Mouse (Mus musculus): ENCODE data around the gene Ergic3. TPM values are rescaled to one million over a fixed set of nuclear protein-coding genes. Genes with fewer than 3 reads are reported as not detected.

The Ergic3 gene
- 100 to 1,000 TPM; 199 to 206 TPM for total RNA-seq (2021)

DNA sequence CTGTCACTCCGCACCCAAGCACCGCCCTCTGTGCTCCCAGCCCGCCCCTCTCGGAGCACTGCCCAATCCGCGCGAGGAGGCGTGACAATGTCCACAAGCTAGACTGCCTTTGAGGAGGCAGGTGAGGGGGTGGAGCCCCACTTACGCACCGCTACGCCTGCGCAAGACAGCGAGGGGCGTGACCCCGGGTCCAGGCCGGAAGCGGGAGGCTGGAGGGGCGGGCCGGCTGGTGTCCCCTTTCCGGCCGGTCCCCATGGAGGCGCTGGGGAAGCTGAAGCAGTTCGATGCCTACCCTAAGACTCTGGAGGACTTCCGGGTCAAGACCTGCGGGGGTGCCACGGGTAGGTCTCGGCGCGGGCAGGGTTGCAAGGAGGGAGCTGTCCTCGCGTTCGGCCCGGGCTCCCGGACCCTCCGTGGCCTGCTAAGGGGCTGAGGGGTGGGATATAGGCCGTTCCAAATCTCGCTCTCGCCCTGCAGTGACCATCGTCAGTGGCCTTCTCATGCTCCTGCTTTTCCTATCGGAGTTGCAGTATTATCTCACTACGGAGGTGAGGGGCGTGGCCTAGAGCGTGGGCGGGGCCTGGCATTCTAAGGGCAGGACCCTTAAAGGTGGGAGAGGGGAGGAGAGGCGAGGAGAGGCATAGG, at the start of gene Ergic3, which contains the start of gene 6430550D23Rik:
Gene Ergic3 (plus strand): TSS at position 158 of the 645 bp plus-strand sequence.
Gene 6430550D23Rik (minus strand): TSS at position 90 of the 645 bp plus-strand sequence.
- peak; percentile 96 to 99 for DNase-seq (ENCODE audit: low spot score in 2 of 2)
- intact Hi-C loops (cut with DNase I), result loop anchor here (2.0 kb wide), 1 partner anchor 103 kb away; the partner anchor contains the start of genes Cpne1 and Rbm12

GRCm38 (mm10) chr2:155959981-155960380, 47.9 kb upstream of the Ergic3 start:
- no peak for DNase-seq (ENCODE audit: low spot score in 2 of 2)
- intact Hi-C loops (cut with DNase I), result loop anchor here (5.0 to 10.0 kb wide), 2 partner anchors 182 to 325 kb away; partner anchors contain the start of genes Nfs1 and Romo1

GRCm38 (mm10) chr2:155961862-155962261, 46.0 kb upstream of the Ergic3 start:
- DNase-seq (ENCODE audit: low spot score in 2 of 2), result no peak
- intact Hi-C loops (cut with DNase I), result loop anchor here (5.0 to 10.0 kb wide), 2 partner anchors 180 to 323 kb away; partner anchors contain the start of genes Nfs1 and Romo1

DNA sequence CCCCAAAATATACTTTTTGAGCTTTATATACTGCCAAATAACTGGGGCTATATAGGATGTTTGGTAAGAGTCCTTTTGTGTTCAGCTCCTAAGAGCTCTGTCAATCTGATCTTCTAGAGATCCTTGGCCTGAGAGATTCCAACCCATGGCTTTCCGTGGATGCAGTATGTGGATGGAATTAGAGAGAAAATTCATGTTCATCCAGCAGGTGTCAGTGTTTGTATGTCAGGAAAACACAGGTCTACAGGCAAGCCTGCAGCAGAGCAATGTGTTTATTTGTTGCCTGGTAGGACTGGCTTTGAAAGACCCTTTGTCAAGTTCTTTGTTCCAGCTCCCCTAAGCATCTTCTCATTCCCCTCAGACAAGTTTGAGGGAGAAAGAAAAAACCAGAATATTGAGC, 44.9 kb upstream of the Ergic3 start:
- intact Hi-C loops (cut with DNase I), result loop anchor here (5.0 to 10.0 kb wide), 2 partner anchors 179 to 322 kb away; partner anchors contain the start of genes Nfs1 and Romo1
- DNase-seq (ENCODE audit: low spot score in 2 of 2), result peak; percentile 31 to 59

DNA sequence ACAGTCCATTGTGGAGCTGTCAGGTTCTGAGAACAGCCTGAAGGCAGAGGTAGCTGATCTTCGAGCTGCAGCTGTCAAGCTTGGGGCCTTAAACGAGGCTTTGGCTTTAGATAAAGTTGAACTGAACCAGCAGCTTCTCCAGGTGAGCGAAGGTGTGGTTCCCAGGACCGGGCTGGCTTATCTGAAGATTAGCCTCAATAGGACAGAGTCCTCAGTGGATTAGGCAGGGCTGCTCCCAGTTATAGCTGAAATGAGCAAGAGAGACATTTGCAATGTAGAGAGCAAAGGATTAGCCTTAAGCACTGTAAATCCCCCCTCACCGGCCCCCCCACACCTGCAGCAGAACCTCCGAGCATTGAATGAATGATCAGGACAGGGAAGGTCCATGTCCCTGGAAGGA, 34.5 kb upstream of the Ergic3 start:
- intact Hi-C loops (cut with DNase I), result no loop called here
- DNase-seq (ENCODE audit: low spot score in 2 of 2), result no peak

- intact Hi-C loops (cut with DNase I), result no loop called here
- peak in 1 of 2 experiments; percentile 16 for DNase-seq (ENCODE audit: low spot score in 2 of 2)
Measured at GRCm38 (mm10) chr2:155974087-155974731, 33.6 kb upstream of the Ergic3 start.

DNA sequence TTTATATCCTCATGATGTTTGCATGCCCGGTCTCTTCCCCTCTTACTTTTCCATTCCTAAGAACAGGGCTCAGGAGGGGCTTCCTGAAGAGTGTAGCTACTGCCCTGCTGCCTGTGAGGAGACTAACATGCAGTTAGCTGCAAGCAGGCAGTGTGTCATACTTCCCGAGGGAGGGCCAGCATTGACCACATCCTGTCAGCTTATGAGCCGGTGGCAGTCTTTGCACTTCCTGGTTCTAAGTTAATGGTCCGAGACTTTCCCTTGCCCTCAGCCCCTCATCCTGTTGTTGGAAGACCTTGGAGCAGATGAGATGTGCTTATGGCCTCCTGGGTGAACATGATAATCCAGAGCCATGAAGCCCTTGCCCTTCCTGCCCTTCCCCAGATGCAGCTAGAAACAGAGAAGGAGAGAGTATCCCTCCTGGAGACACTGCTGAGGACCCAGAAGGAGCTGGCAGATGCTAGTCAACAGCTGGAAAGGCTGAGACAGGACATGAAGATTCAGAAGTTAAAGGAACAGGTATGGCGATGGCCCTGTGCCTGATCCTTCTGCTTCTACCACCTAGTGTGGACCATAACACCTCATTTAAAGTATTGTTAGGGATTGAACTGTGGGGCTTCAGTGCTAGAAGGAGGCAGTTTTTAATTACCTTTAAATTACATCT, 28.4 kb upstream of the Ergic3 start:
- intact Hi-C loops (cut with DNase I), result no loop called here
- DNase-seq (ENCODE audit: low spot score in 2 of 2), result peak in 1 of 2 experiments; percentile 8

- DNase-seq (ENCODE audit: low spot score in 2 of 2), result no peak
- intact Hi-C loops (cut with DNase I), result no loop called here
Measured at GRCm38 (mm10) chr2:155985776-155986175, 22.1 kb upstream of the Ergic3 start.

GRCm38 (mm10) chr2:155987131-155987530, 20.7 kb upstream of the Ergic3 start:
- no peak for DNase-seq (ENCODE audit: low spot score in 2 of 2)
- intact Hi-C loops (cut with DNase I), result no loop called here

- intact Hi-C loops (cut with DNase I), result no loop called here
- no peak for DNase-seq (ENCODE audit: low spot score in 2 of 2)
Measured at GRCm38 (mm10) chr2:155989085-155989484, 18.8 kb upstream of the Ergic3 start.

GRCm38 (mm10) chr2:155991151-155991550, 16.7 kb upstream of the Ergic3 start:
- intact Hi-C loops (cut with DNase I), result no loop called here
- no peak for DNase-seq (ENCODE audit: low spot score in 2 of 2)

GRCm38 (mm10) chr2:155991863-155992321, 16.0 kb upstream of the Ergic3 start:
- intact Hi-C loops (cut with DNase I), result no loop called here
- peak; percentile 15 to 57 for DNase-seq (ENCODE audit: low spot score in 2 of 2)

DNA sequence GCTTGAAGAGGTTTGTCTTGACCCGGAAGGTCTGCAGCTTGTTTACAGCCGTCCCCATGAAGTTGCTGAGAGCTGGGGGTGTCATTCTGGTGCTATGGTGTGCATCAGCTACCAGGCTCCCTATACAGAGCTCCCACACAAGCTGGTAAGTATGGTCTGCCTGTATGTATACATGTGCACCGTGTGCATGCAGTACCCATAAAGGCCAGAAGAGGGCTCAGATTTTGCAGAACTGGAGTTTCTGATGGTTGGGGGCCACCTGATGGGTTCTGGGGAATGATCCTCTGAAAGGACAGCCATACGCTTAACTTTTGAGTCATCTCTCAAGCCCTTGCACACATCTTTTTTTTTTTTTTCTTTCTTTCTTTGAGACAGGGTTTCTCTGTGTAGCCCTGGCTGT, 2.5 kb upstream of the Ergic3 start:
- DNase-seq (ENCODE audit: low spot score in 2 of 2), result no peak
- intact Hi-C loops (cut with DNase I), result no loop called here

GRCm38 (mm10) chr2:156018106-156018505, 10.3 kb downstream of the Ergic3 start:
- intact Hi-C loops (cut with DNase I), result no loop called here
- no peak for DNase-seq (ENCODE audit: low spot score in 2 of 2)

DNA sequence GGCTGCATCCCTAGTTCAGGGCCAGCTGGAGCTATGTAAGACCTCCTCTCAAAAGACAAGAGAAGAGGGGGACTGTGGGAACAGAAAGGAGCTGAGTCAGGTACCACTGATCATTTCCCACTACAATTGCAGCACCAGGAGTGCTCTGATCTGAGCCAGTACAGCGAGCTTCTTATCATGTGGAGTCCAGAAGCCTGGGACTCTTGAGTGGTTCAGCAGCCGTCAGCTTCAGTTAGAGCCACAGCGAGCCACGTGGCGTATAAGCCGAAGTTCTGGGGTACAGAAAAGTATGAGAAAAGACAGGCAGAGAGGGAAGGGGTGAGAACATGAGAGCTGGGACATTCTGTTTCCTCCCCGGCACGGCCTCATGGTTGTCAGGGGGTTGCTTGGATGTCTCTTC, 13.4 kb downstream of the Ergic3 start:
- intact Hi-C loops (cut with DNase I), result no loop called here
- no peak for DNase-seq (ENCODE audit: low spot score in 2 of 2)

- intact Hi-C loops (cut with DNase I), result no loop called here
- no peak for DNase-seq (ENCODE audit: low spot score in 2 of 2)
Measured at GRCm38 (mm10) chr2:156021765-156022164, 13.9 kb downstream of the Ergic3 start.

DNA sequence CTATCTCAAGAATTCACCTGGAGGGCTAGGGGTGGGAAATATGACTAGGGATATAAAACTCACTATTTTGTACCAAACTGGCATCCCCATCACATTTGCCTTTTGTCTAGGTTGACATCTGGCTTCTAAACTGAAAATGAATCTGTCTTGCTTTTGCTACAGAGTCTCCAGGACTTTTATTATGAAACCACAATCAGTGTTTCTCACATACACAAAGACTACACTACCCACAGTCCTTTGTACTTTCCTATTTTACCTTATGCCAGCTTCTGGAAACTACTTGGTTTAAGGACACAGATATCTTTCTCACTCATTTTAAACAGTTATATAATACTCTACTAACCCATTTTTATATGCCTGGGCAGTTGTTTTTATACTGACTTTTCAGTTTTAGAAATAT, 17.6 kb downstream of the Ergic3 start:
- DNase-seq (ENCODE audit: low spot score in 2 of 2), result no peak
- intact Hi-C loops (cut with DNase I), result no loop called here

DNA sequence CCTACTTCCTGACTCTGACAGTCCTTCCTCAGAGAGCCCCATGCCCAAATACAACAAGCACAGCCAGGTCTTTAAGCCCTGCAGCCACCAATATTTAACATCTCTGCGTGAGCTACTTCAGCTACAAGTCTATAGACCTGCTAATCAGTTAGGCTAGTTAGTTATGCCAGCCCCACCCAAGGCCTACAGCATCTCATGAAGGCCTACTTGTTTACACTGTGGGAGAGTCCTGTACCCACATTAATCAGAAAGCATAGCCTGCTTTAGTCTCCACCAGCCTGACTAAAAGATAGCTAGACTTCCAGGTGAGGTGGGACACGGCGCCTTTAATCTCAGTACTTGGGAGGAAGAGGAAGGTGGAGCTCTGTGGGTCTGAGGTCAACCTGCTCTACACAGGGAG, 31.5 kb downstream of the Ergic3 start:
- intact Hi-C loops (cut with DNase I), result no loop called here
- no peak for DNase-seq (ENCODE audit: low spot score in 2 of 2)

- DNase-seq (ENCODE audit: low spot score in 2 of 2), result no peak
- intact Hi-C loops (cut with DNase I), result no loop called here
Measured at GRCm38 (mm10) chr2:156042903-156043302, 35.1 kb downstream of the Ergic3 start.

- no peak for DNase-seq (ENCODE audit: low spot score in 2 of 2)
- intact Hi-C loops (cut with DNase I), result no loop called here
Measured at GRCm38 (mm10) chr2:156047929-156048328, 40.1 kb downstream of the Ergic3 start.

All from left cerebral cortex, postnatal 25 days (tissue).